Mouse (Mus musculus) left cerebral cortex, postnatal 14 days (tissue): ENCODE data around the gene Zfp978. TPM values are rescaled to one million over a fixed set of nuclear protein-coding genes. Genes with fewer than 3 reads are reported as not detected.
"Not testable (repeated sequence)": the region's sequence is repeated elsewhere in the genome, so short reads cannot be mapped to it uniquely, and the experiment has no call there.

Source experiments
- DNase-seq, 2 experiments: peaks; one replicate each; pipeline ENCODE4 v3.0.0; 2021 to 2022; ENCODE audit warnings: low spot score in 2 of 2, mixed read lengths in 1 of 2
- intact Hi-C: fragments of 180-260 bp; cut with DNase I; formaldehyde crosslinking; loops from one replicate; pipeline ENCODE4 v1.15.1; 2025
- total RNA-seq, 2 experiments: library from RNA; stranded (reverse); gene quantifications; 2 replicates each; pipeline ENCODE4 v1.2.3; 2021

Gene Zfp978
- total RNA-seq, 2 experiments from 2014 or later = 0.37 TPM; not detected in 1

- DNase-seq, intact Hi-C loops: not testable (repeated sequence)
These were observed 11.3 kb upstream of the Zfp978 start for GRCm38 (mm10) chr4:147349687-147350415.

GRCm38 (mm10) chr4:147350541-147350940, 10.6 kb upstream of the Zfp978 start:
- intact Hi-C loops = not testable (repeated sequence)

GRCm38 (mm10) chr4:147351376-147351980, 9.6 kb upstream of the Zfp978 start:
- intact Hi-C loops, DNase-seq: not testable (repeated sequence)

More at GRCm38 (mm10) chr4:147350541-147350940, 10.6 kb upstream of the Zfp978 start:
- DNase-seq = not testable (repeated sequence)

DNA sequence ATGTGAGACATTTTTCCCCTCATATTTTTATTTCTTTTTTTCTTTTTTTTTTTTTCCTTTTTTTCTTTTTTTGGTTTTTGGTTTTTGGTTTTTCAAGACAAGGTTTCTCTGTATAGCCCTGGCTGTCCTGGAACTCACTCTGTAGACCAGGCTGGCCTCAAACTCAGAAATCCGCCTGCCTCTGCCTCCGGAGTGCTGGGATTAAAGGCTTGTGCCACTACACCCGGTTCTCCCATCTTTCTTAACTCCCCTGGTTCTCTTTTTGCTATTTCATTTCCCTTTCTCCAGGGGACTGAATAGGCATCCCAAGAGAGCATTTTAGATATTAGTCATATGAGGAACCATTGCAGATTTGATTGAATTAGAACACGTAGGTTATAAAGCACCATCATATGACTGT, 7.5 kb upstream of the Zfp978 start:
- intact Hi-C loops = not testable (repeated sequence)

DNA sequence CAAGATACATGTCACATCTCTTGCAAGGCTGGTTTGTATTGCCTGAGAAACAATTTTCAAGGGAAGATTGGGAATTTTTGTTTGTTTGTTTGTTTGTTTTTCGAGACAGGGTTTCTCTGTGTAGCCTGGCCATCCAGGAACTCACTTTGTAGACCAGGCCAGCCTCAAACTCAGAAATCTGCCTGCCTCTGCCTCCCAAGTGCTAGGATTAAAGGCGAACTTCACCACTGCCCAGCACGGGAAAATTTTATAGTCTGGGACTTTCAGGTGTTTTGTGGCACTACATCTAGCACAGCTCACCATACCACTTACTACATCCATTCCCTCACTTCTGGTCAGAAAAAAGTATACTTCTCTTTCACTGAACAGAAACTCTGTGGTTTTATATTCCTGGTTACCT, 5.1 kb upstream of the Zfp978 start:
- DNase-seq, intact Hi-C loops: not testable (repeated sequence)

More for the DNA sequence above, 7.5 kb upstream of the Zfp978 start:
- not testable (repeated sequence) for DNase-seq

DNA sequence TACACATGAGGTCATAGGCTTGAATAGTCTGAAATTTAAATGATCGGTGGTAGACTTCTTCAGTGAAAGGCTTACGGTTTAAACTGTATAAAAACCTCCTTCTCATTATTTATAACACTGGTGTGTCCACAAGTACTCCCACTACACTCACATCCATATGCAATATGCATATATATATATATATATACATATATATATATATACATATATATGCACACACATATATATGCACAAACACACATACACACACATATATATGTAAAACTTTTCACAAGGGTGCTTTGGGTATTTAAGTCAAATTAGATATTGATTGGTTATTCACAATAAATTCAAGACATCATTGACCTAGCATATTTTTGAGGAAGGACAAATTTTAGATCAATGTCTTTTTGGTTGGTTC, 3.9 kb upstream of the Zfp978 start:
- intact Hi-C loops, DNase-seq: not testable (repeated sequence)

GRCm38 (mm10) chr4:147361872-147362271, 769 bp downstream of the Zfp978 start:
- DNase-seq, intact Hi-C loops: not testable (repeated sequence)

GRCm38 (mm10) chr4:147369564-147369963, 8.5 kb downstream of the Zfp978 start:
- DNase-seq, intact Hi-C loops: not testable (repeated sequence)

DNA sequence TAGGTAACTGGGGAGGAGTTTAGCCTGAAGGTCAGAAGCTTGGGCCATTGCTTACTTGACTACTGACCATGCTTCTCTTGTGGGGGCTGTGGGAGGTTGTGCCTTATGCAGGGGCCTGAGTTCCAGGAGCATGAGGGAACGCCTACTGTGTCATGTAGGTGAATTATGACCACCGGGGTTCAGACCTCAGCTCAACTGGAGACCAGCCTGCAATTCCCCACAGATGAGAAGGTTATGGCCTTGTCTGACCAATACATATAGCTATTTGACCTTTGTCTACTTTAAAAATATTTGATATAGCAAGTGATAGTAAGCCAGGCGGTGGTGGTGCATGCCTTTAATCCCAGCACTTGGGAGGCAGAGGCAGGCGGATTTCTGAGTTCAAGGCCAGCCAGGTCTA, 22.1 kb downstream of the Zfp978 start:
- intact Hi-C loops, DNase-seq: not testable (repeated sequence)

GRCm38 (mm10) chr4:147397201-147397600, 36.1 kb downstream of the Zfp978 start:
- intact Hi-C loops, DNase-seq: not testable (repeated sequence)

GRCm38 (mm10) chr4:147397934-147398682, 37.0 kb downstream of the Zfp978 start:
- intact Hi-C loops, DNase-seq: not testable (repeated sequence)

GRCm38 (mm10) chr4:147398741-147399140, 37.6 kb downstream of the Zfp978 start:
- DNase-seq, intact Hi-C loops: not testable (repeated sequence)

DNA sequence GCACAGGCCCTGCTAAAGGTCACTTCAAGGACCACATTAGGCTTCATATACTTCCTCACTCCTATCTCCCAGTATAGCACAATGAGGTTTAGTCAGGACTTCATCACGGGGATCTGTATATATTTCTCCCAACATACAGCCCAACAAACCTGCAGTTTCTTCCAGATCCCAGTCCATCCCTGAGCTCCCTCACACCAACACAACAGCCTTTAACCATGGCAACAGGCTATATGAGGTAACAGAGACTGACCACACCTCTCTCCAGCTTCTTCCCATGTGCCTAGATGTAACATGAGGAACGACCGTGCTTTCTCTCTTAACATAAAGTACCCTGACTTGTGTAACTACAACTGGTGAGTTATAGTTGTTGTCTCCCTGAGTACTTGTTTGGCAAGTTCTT, 38.4 kb downstream of the Zfp978 start:
- intact Hi-C loops, DNase-seq: not testable (repeated sequence)

GRCm38 (mm10) chr4:147400031-147400847, 39.1 kb downstream of the Zfp978 start:
- not testable (repeated sequence) for DNase-seq

DNA sequence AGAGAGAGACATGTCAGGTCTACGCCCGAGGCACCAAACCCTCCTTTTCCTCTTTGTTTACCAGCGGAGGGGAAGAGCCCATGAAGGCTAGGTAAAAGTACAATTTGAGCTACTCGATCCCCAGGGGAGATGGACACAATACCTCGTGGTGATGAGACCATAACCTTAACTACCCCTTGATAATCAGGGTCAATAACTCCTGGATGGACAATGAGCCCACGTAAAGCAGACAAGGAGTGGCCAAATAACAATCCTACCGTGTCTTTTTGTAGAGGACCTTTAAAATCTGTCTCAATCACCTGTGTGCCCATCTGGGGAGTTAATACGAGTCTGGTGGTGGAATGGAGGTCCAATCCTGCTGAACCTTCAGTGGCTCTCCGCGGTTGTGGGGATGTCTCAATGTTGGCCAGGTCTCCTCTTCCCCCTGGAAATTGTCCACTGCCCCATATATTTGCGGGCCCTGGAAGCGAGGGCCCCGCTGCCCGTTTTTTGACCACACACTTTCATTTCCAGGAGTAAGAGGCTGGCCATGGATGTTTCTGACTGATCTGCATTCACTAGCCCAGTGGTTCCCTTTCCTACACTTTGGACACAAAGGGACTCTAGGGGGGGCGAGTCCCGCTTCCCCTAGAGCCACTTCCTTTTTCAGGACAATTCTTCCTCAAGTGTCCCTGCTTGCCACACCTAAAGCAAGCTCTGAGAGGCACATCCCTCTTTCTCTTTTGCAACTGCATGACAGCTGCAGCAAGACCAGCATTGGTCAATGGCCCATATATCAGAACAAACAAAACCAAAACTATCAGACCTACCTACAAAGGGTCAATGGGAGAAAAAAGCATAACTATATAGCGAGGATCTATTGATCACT, 40.0 kb downstream of the Zfp978 start:
- DNase-seq, intact Hi-C loops: not testable (repeated sequence)

More at GRCm38 (mm10) chr4:147400031-147400847, 39.1 kb downstream of the Zfp978 start:
- intact Hi-C loops = not testable (repeated sequence)

- intact Hi-C loops, DNase-seq: not testable (repeated sequence)
These were observed 40.8 kb downstream of the Zfp978 start for GRCm38 (mm10) chr4:147401736-147402506.

DNA sequence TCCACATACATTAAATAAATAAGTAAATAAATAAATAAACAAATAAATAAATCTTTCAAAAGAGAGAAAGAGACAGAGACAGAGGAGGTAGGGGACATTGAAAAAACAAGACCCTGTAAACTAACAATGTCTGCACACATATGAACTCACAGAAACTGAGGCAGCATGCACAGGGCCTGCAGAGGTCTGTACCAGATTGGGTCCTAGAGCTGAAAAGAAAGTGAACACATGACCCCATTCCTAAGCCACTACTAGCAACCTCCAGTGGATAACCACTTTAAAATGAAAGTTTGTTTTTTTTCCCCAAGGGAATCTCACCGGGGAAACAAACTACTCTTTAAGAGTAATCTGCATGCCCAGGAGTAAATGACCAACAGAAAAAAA, 41.4 kb downstream of the Zfp978 start:
- intact Hi-C loops, DNase-seq: not testable (repeated sequence)
